In genomic region chr1:155097354-155097753, GRCm38 (mm10) we compare ENCODE assay signal across 8 mouse cellular contexts. TPM values are rescaled to one million over a fixed set of nuclear protein-coding genes. Genes with fewer than 3 reads are reported as not detected.
A peak's percentile ranks its signal among the peaks of the same experiment; 100 is the strongest.
DNase-seq lines count a peak whose midpoint lies in the region; ATAC-seq and TF ChIP-seq lines count a peak whose summit lies in the region.

No protein-coding gene starts in this region.

- peak overlapping the region; percentile 79 for H3K4me2 ChIP-seq in embryonic facial prominence, embryonic 14.5 days (ENCODE audit: low read depth, low read length)
- peak overlapping the region; percentile 81 for H3K4me2 ChIP-seq in limb, embryonic 12.5 days
- H3K4me2 ChIP-seq in neural tube, embryonic 13.5 days = peak overlapping the region; percentile 86

- H3K9me3 ChIP-seq in embryonic facial prominence, embryonic 14.5 days (ENCODE audit: control insufficient read depth, low read length) = no peaks in the 10 kb centered on the region
- H3K9me3 ChIP-seq in limb, embryonic 12.5 days = no peaks in the 10 kb centered on the region
- H3K9me3 ChIP-seq in neural tube, embryonic 13.5 days = no peaks in the 10 kb centered on the region

- H3K36me3 ChIP-seq in embryonic facial prominence, embryonic 14.5 days (ENCODE audit: control insufficient read depth, insufficient read depth, low read length) = no peaks in the 10 kb centered on the region
- H3K36me3 ChIP-seq in limb, embryonic 12.5 days = no peaks in the 10 kb centered on the region
- H3K36me3 ChIP-seq in neural tube, embryonic 13.5 days = no peaks in the 10 kb centered on the region

- TF ChIP-seq POLR2A in lung, adult 2 months (IDR thresholded peaks at IDR 0.05; ENCODE audit: borderline replicate concordance, extremely low read depth, low read depth, low read length) = no peak

- 13% methylated on average over 6 of the region's 6 CpGs for WGBS in lung, adult 2 months
- WGBS in embryonic facial prominence, embryonic 14.5 days = 29% methylated on average over 6 of the region's 6 CpGs
- 30% methylated on average over 6 of the region's 6 CpGs for WGBS in limb, embryonic 12.5 days
- WGBS in neural tube, embryonic 13.5 days = 33% methylated on average over 6 of the region's 6 CpGs

- H3K27ac ChIP-seq in embryonic facial prominence, embryonic 14.5 days (replicated peaks; ENCODE audit: low read depth, low read length) = peak overlapping the region; percentile 90
- H3K27ac ChIP-seq in limb, embryonic 12.5 days = no peak overlapping the region
- peak overlapping the region; percentile 89 for H3K27ac ChIP-seq in neural tube, embryonic 13.5 days (replicated peaks)

- no peak for TF ChIP-seq CTCF in lung, adult 2 months (IDR thresholded peaks at IDR 0.05; ENCODE audit: insufficient read depth, low read length)

- DNase-seq in lung, adult 2 months = no peak
- DNase-seq in lung, postnatal 14 days = no peak
- DNase-seq in embryonic facial prominence, embryonic 14.5 days (ENCODE audit: low spot score) = peak; percentile 32
- DNase-seq in left cerebral cortex, adult 18-20 months (ENCODE audit: low spot score in 2 of 2) = no peak
- DNase-seq in adrenal gland, adult (ENCODE audit: inconsistent age in 2 of 2, low spot score in 1 of 2) = no peak
- no peak for DNase-seq in cerebellum, adult 18-20 months

- no peaks in the 10 kb centered on the region for H3K27me3 ChIP-seq in embryonic facial prominence, embryonic 14.5 days (replicated peaks; ENCODE audit: control insufficient read depth, insufficient read depth, low read length)
- H3K27me3 ChIP-seq in limb, embryonic 12.5 days = no peaks in the 10 kb centered on the region
- no peaks in the 10 kb centered on the region for H3K27me3 ChIP-seq in neural tube, embryonic 13.5 days

- peak overlapping the region; percentile 97 for H3K9ac ChIP-seq in embryonic facial prominence, embryonic 14.5 days (ENCODE audit: low read depth, low read length)
- peak overlapping the region; percentile 99 for H3K9ac ChIP-seq in limb, embryonic 12.5 days (replicated peaks)
- H3K9ac ChIP-seq in neural tube, embryonic 13.5 days = peak overlapping the region; percentile 100

- no peak for ATAC-seq in embryonic facial prominence, embryonic 14.5 days (ENCODE audit: low read depth)
- no peak for ATAC-seq in limb, embryonic 12.5 days (ENCODE audit: insufficient number of reproducible peaks, insufficient read depth, low FRiP score, low TSS enrichment, low read depth)
- ATAC-seq in neural tube, embryonic 13.5 days (ENCODE audit: low read depth) = no peak

- peaks cover 17% of the 10 kb centered on the region for H3K4me1 ChIP-seq in lung, adult 2 months (ENCODE audit: control insufficient read depth, insufficient read depth, low read length)
- H3K4me1 ChIP-seq in embryonic facial prominence, embryonic 14.5 days (ENCODE audit: control insufficient read depth, insufficient read depth, low read length) = peaks cover 35% of the 10 kb centered on the region
- peaks cover 44% of the 10 kb centered on the region for H3K4me1 ChIP-seq in limb, embryonic 12.5 days (replicated peaks)
- peaks cover 56% of the 10 kb centered on the region for H3K4me1 ChIP-seq in neural tube, embryonic 13.5 days (replicated peaks)

- H3K4me3 ChIP-seq in lung, adult 2 months (replicated peaks; ENCODE audit: extremely low read depth, low read depth, low read length) = peak overlapping the region; percentile 95
- H3K4me3 ChIP-seq in embryonic facial prominence, embryonic 14.5 days (ENCODE audit: low read depth, low read length) = peak overlapping the region; percentile 99
- peak overlapping the region; percentile 99 for H3K4me3 ChIP-seq in limb, embryonic 12.5 days (replicated peaks)
- peak overlapping the region; percentile 99 for H3K4me3 ChIP-seq in neural tube, embryonic 13.5 days

RNA-seq across cellular contexts. Expression of gene Ier5, which starts 2.1 kb away (rescaled TPM):
- polyA plus RNA-seq in lung, adult 2 months (2012; rRNA removed) = 38.1 and 42.8 TPM in 2 replicates
- 9.9 and 11.0 TPM in 2 replicates for polyA plus RNA-seq in embryonic facial prominence, embryonic 14.5 days (2014; fragmentation: Nextera tagmentation; extraction: Ambion mirVana)
- 15.8 and 16.1 TPM in 2 replicates for polyA plus RNA-seq in limb, embryonic 12.5 days (2016; fragmentation: Nextera tagmentation; extraction: Ambion mirVana)
- polyA plus RNA-seq in neural tube, embryonic 13.5 days (2015; fragmentation: Nextera tagmentation; extraction: Ambion mirVana) = 7.5 and 7.9 TPM in 2 replicates
- 10 to 100 TPM; 76.3 to 83.2 TPM for total RNA-seq in left cerebral cortex, adult 18-20 months (2021)

RNA-seq across cellular contexts. Expression of gene Mr1, which starts 49.3 kb away (rescaled TPM):
- polyA plus RNA-seq in lung, adult 2 months (2012; rRNA removed) = 6.3 and 11.1 TPM in 2 replicates
- polyA plus RNA-seq in embryonic facial prominence, embryonic 14.5 days (2014; fragmentation: Nextera tagmentation; extraction: Ambion mirVana) = 6.8 and 7.9 TPM in 2 replicates
- polyA plus RNA-seq in limb, embryonic 12.5 days (2016; fragmentation: Nextera tagmentation; extraction: Ambion mirVana) = 4.0 and 5.0 TPM in 2 replicates
- 1.3 TPM in 2 replicates for polyA plus RNA-seq in neural tube, embryonic 13.5 days (2015; fragmentation: Nextera tagmentation; extraction: Ambion mirVana)
- total RNA-seq in left cerebral cortex, adult 18-20 months (2021) = 1 to 10 TPM; 3.2 to 3.6 TPM
